Mouse (Mus musculus): ENCODE results near the gene Olfr49. TPM values are rescaled to one million over a fixed set of nuclear protein-coding genes. Genes with fewer than 3 reads are reported as not detected.

Olfr49 gene
- polyA plus RNA-seq (2012; rRNA removed) = 0.02 TPM in 1 of 2 replicates, not detected in the other

DNA sequence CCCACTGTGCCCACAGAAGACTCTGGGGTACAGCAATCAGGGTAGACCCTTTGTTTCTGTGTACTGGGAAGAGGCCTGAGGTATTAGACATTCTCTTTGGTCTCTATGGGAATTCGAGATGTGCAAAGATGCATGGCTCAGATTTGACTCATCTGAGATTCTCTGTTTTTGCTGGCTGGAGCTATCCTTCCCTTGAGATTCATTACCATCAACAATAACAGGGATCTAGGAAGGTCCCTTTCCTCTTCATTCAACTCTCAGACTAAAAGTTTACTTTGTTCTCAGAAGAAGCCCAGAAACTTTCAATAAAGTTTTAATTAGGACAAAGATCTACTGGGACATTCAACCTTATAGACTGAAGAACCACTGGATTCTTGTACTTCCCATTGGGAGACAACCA is at the start of gene Olfr49:
Gene Olfr49 (minus strand): TSS at position 101 of the 400 bp plus-strand sequence.

DNA sequence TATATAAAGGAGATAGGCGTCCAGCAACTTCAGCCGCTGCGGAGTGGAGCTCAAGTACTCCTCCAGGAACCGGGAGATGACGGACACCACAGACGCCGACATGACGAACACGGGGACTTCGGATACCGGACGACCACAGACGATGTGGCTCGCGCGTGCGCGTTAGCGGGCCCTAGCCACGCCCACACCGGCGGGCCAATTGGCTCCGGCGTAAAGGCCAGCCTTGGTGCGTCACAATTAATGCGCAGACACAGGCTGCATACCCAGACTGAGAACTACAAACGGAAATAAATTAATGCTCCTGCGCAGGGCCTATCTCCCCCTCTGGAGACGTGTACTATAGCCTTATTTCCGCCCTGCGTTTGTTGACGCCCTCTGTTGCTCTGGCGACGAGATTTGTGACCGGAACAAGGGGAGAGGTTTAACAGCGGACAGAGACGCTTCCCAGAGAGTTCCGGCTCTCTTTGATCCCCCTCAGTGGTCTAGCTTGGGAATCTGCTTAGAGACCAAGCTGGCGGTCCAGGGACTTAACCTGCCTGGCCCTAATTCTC is 30.9 kb downstream of the Olfr49 start, which contains the start of the genes Dad1 and Abhd4:
Gene Dad1 (minus strand): TSS at position 364 of the 551 bp plus-strand sequence.
Gene Abhd4 (plus strand): TSS at position 448 of the 551 bp plus-strand sequence.

Other genes with a start within 250 kb of the Olfr49 start
- 207 and 220 TPM in 2 replicates for gene Dad1, start 30.8 kb downstream of the Olfr49 start, polyA plus RNA-seq (2012; rRNA removed)
- 24.0 and 25.7 TPM in 2 replicates for gene Abhd4, start 30.8 kb downstream of the Olfr49 start, polyA plus RNA-seq (2012; rRNA removed)
- gene Oxa1l, start 75.9 kb upstream of the Olfr49 start, polyA plus RNA-seq (2012; rRNA removed) = 81.8 and 85.0 TPM in 2 replicates
- 5.7 and 7.1 TPM in 2 replicates for gene Slc7a7, start 132.8 kb upstream of the Olfr49 start, polyA plus RNA-seq (2012; rRNA removed)
- 255 and 291 TPM in 2 replicates for gene Mrpl52, start 142.0 kb upstream of the Olfr49 start, polyA plus RNA-seq (2012; rRNA removed)
- gene Mmp14, start 146.7 kb upstream of the Olfr49 start, polyA plus RNA-seq (2012; rRNA removed) = 90.9 and 146 TPM in 2 replicates
- gene Lrp10, start 179.2 kb upstream of the Olfr49 start, polyA plus RNA-seq (2012; rRNA removed) = 31.8 and 38.1 TPM in 2 replicates
- 20.9 and 22.1 TPM in 2 replicates for gene Rem2, start 191.2 kb upstream of the Olfr49 start, polyA plus RNA-seq (2012; rRNA removed)
- 86.0 and 93.6 TPM in 2 replicates for gene Prmt5, start 232.6 kb upstream of the Olfr49 start, polyA plus RNA-seq (2012; rRNA removed)